Mouse (Mus musculus): Measurements from ENCODE around the gene Hoxd9. TPM values are rescaled to one million over a fixed set of nuclear protein-coding genes. Genes with fewer than 3 reads are reported as not detected.
A peak's percentile ranks its signal among the peaks of the same experiment; 100 is the strongest.

Hoxd9 gene
- polyA plus RNA-seq, 1 experiment from 2014 or later = not detected

DNA sequence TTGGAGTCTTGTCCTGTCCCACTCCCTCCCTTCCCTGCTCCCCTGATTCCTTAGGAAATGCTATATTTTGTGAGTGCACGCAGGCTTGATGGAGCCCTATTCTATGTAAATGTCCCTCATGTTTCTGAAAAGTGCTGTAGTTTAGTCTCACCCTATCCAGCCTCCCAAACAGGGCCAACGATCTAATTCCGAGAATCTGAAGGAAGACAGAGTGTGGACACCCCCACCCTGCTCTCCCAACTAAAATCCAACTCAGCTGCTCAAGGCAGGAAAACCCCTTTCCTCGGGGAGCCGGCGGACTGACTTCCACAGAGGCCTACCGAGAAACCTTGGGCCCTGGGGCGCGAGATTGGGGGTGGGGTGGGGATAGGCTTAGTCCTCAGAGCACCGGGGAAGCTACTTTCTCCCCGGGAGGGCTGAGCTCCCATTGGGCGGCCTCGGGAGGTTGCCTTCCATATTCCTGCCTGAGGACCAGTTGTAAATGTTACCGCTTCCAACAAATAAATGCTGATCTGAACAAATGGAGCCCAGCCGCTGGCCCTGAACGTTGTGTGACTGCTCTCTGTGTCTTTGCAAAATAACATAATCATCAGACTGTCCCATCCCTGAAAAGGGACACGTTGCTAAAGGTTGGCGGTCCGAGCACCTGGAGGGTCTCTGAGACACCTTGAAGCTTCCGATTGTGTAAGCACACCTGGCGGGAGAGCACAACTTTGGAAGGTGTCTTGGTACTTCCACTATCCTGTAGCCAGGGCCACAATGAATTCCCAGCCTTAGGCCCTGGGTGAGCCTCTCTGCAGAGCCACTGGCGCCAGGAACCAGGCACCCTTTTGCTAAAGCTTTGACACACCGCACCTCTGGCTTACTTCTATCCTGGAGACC is 2.4 kb downstream of the Hoxd9 start:
- Histone ChIP-seq H3K4me3 (no peak overlapping the region), H3K27ac (no peak overlapping the region), H3K4me1 (peaks cover 21% of the 10 kb centered on the region), H3K9me3 (no peaks in the 10 kb centered on the region), H3K27me3 (ENCODE audit: poor library complexity, severe bottlenecking) (peaks cover 100% of the 10 kb centered on the region), H3K36me3 (replicated peaks) (no peaks in the 10 kb centered on the region)
- WGBS = 2% methylated on average over 23 of the region's 23 CpGs
- DNase-seq (ENCODE audit: extremely low spot score, low spot score) = peak; percentile 36

DNA sequence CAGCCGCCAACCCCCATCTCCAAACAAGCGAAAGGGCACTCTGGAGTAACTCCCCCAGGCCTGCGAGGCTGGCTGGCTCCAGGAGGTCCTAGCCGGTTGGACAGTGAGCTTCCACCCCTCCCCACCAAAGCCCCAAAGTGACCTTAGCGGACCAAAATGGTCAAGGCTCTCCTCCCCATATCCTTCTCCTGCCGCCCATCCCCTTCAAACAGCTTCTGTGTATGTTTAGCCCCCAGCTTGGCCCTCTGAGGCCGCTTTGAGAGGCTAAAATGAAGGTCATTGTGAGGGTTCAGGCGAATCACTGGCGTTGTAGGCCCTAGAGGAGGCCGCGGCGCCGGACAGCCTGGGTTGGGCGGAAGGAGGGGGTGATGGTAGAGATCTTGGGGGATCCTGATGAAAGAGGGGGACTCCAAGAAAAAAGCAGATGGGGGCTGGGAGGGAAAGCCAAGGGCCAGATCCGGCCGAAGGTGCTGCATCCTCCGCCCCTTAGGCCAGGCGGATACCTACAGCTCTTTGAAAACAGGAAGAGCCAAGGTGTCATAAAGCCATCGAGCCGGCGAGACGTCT is 3.1 kb downstream of the Hoxd9 start:
- Histone ChIP-seq H3K36me3 (replicated peaks) (no peaks in the 10 kb centered on the region), H3K27me3 (ENCODE audit: poor library complexity, severe bottlenecking) (peaks cover 100% of the 10 kb centered on the region), H3K9me3 (no peaks in the 10 kb centered on the region), H3K4me3 (no peak overlapping the region), H3K27ac (no peak overlapping the region), H3K4me1 (peaks cover 29% of the 10 kb centered on the region)
- DNase-seq (ENCODE audit: extremely low spot score, low spot score) = peak; percentile 33
- under 1% methylated on average over 22 of the region's 22 CpGs for WGBS

DNA sequence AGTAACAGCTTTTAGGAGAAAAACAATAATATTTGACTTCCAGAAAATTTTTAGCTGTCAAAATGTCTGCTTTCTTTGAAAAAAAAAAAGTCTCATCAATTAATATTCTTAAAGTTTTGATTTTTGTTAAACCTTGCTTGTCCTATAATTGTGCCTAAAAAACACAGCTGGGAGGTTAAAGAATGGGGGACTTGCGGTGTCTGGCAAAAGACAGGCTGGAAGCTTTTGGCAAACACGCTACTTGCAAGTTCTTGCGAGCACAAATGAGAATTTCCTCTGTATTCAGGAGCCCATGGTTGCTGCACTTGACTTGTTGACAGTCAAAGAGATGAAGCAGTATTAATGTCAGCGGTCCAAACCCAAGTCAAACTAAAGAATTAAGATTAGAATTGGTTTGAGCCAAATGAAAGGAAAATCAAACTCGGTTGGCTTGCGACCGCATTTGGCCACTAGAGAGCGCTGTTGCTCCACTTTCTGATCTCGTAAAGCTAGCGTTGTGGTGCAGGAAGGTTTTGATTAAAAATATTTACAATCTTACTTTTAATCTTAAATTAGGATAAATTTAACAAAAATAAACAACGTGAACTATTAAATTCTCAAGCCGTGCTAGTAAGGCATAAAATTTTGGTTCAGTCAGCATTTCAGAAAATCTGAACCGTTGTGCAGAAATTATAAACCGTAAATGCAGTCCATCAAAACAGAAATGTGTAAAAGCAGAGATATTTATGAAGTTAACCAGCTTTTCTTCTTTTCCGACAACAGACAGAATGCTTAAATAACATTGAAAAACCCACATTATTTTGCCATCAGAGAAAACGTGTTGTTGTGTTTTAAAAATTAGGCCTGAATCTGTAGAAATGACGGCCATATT is 4.7 kb downstream of the Hoxd9 start:
- no peak overlapping the region for H3K4me3 ChIP-seq
- peaks cover 30% of the 10 kb centered on the region for H3K4me1 ChIP-seq
- no peaks in the 10 kb centered on the region for H3K9me3 ChIP-seq
- DNase-seq (ENCODE audit: extremely low spot score, low spot score) = peak; percentile 76
- H3K27ac ChIP-seq = no peak overlapping the region
- H3K27me3 ChIP-seq (ENCODE audit: poor library complexity, severe bottlenecking) = peaks cover 100% of the 10 kb centered on the region
- WGBS = 12% methylated on average over 17 of the region's 17 CpGs
- no peaks in the 10 kb centered on the region for H3K36me3 ChIP-seq (replicated peaks)

DNA sequence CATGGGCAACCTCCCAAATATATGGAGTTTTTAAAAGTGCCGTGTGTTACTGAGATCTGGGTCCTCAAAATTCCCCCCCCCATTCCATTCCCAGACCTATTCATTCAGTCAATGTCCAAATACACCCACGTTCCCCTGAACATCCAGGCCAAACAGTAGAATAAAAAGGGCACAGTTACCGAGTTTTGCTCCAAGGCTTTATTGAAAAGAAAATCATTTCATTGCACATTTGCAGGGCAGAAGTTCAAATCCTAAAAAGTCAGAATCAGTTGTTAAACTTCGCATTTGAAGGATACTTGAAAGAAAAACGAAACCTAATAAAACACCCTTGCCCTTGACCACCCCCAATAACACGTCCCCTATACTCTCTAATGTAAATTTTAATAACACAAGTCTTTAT is 5.3 kb downstream of the Hoxd9 start:
- Histone ChIP-seq H3K36me3 (replicated peaks) (no peaks in the 10 kb centered on the region), H3K4me1 (peaks cover 25% of the 10 kb centered on the region), H3K27ac (no peak overlapping the region), H3K27me3 (ENCODE audit: poor library complexity, severe bottlenecking) (peaks cover 100% of the 10 kb centered on the region), H3K4me3 (no peak overlapping the region), H3K9me3 (no peaks in the 10 kb centered on the region)
- DNase-seq (ENCODE audit: extremely low spot score, low spot score) = no peak
- WGBS = 15% methylated on average over 6 of the region's 6 CpGs

DNA sequence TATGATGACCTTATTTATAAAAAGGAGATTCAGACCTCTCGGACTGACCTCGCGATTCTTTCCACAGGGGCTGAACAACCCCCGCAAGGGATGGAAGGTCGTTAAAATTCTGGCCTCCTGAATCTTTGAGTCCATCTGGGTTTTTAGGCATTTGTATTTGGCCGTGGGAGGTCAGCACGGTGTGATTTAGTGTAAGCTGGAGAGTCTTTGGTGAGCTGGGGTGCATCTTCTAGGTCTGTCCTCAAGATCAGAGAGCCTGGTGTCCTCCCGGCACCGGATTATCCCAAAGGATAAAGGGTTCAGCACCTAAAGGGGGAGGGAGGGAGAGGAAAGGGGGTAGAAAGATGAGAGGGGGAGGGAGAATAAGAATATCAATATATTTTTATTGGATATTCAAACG is 5.8 kb downstream of the Hoxd9 start:
- Histone ChIP-seq H3K9me3 (no peaks in the 10 kb centered on the region), H3K36me3 (replicated peaks) (no peaks in the 10 kb centered on the region), H3K27ac (no peak overlapping the region), H3K27me3 (ENCODE audit: poor library complexity, severe bottlenecking) (peaks cover 100% of the 10 kb centered on the region), H3K4me1 (peaks cover 20% of the 10 kb centered on the region), H3K4me3 (no peak overlapping the region)
- 2% methylated on average over 10 of the region's 10 CpGs for whole genome bisulfite sequencing
- peak; percentile 38 for DNase-seq (ENCODE audit: extremely low spot score, low spot score)

DNA sequence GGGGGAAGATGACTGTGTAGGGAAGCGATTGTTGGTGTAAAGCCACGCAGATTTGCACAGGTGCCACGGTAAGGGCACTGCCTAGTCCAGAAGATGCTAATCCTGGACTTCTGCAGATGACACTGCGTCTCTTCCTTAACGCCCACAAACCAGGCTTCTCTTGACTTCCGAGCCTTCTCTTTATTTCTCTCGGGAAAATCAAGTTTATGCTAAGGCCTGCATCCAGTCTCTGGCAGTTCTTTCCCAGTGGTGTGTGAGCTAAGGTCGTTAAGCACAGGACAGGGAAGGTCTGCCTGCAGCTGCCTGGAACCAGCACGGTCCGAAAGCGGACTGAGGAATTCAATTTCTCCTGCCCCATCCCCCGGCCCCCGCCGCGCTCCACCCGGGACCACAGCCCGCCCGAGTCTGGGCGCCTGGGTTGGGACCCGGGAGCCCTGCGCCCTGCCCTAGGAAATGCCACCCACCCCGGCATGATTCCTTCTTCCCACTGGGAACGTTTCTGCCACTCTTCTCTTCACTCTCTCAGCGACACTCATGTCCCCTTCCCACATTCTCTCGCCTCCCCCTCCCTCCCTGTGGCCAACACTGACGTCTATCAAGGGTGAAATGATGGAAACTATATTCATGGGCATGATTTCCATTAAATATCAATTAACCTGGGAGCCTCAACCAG is 6.3 kb downstream of the Hoxd9 start:
- Histone ChIP-seq H3K27ac (no peak overlapping the region), H3K36me3 (replicated peaks) (no peaks in the 10 kb centered on the region), H3K27me3 (ENCODE audit: poor library complexity, severe bottlenecking) (peaks cover 100% of the 10 kb centered on the region), H3K4me3 (no peak overlapping the region), H3K9me3 (no peaks in the 10 kb centered on the region), H3K4me1 (peaks cover 16% of the 10 kb centered on the region)
- DNase-seq (ENCODE audit: extremely low spot score, low spot score) = peak; percentile 47
- WGBS = 2% methylated on average over 26 of the region's 26 CpGs

DNA sequence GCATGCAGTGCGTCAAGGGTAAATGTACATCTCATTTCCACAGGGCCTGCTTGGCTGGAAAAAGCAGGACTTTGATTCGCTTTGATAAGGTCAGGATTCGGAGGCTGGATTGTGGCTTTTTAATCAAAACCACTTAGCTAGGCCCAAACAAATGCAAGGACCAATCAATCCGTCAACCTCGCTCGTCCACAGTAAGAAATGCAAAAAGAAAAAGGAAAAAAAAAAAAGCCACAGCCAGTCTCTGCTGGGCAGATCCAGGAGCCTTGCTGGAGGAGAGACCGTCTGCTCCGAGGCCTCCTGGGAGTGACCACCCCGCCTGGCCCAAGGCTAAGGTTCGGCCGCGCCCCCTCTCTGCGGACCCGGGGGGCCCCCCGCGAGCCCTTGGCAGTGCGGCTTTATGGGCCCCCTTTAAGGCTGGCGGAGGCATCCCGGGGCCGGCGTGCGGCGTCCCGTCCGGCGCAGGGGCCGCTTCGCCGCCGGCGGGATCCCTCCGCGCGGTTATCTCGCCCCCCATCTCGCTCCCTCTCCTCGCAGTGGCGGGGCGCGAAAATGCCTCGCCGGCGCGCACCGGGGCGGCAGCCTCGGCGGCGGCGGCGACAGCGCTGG is 7.0 kb downstream of the Hoxd9 start, which contains the start of gene Hoxd8:
Gene Hoxd8, plus strand, starts transcription at position 223 of the 606 bp plus-strand sequence.
- no peaks in the 10 kb centered on the region for H3K9me3 ChIP-seq
- peak within 1 kb of the TSS; percentile 46 for H3K4me3 ChIP-seq
- no peak within 1 kb of the TSS for H3K27ac ChIP-seq
- H3K36me3 ChIP-seq (replicated peaks) = no peaks in the 10 kb centered on the region
- H3K4me1 ChIP-seq = peaks cover 16% of the 10 kb centered on the region
- DNase-seq (ENCODE audit: extremely low spot score, low spot score) = peak; percentile 55
- H3K27me3 ChIP-seq (ENCODE audit: poor library complexity, severe bottlenecking) = peaks cover 100% of the 10 kb centered on the region
- WGBS = 0% methylated on average over 39 of the region's 52 CpGs

DNA sequence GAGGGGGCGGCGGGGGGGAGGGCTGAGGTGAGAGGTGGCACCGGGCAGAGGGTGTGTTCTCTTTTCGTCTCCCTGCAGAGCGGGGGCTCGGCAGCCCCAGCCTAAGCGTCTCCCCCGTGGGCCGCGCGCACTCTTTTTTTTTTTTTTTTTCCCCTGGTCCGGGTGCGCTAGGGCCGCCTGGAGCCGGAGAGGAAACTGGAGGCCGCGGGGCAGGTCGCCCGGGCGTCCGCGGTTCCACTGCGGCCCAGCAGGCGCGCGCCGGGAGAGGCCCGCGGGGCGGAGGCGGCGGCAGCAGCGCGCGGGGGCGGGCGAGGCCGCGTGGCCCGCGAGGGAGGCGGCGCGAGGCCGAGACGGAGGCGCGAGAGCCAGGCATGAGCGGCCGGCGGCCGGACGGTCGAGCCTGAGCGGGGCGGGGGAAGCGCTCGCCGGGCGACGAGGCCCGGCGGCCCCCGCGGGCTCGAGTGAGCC is 7.5 kb downstream of the Hoxd9 start:
- DNase-seq (ENCODE audit: extremely low spot score, low spot score) = peak; percentile 51
- WGBS = 5% methylated on average over 65 of the region's 66 CpGs
- Histone ChIP-seq H3K27me3 (ENCODE audit: poor library complexity, severe bottlenecking) (peaks cover 100% of the 10 kb centered on the region), H3K27ac (no peak overlapping the region), H3K4me1 (peaks cover 16% of the 10 kb centered on the region), H3K4me3 (peak overlapping the region; percentile 46), H3K9me3 (no peaks in the 10 kb centered on the region), H3K36me3 (replicated peaks) (no peaks in the 10 kb centered on the region)

DNA sequence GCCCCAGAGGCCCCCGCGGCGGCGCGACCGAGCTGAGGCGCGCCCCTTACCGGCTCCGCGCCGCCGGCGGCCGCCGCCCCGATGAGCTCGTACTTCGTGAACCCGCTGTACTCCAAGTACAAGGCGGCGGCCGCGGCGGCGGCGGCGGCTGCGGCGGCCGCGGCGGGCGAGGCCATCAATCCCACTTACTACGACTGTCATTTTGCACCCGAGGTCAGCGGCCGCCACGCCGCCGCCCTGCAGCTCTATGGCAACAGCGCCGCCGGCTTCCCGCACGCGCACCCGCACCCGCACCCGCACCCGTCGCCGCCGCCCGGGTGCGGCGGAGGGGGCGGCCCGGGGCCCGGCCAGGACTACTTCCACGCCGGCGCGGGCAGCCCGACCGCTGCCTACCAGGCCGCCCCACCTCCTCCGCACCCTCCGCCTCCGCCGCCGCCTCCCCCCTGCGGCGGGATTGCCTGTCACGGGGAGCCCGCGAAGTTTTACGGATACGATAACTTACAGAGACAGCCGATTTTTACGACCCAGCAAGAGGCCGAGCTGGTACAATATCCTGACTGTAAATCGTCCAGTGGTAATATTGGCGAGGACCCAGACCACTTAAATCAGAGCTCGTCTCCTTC is 8.1 kb downstream of the Hoxd9 start:
- no peaks in the 10 kb centered on the region for H3K36me3 ChIP-seq (replicated peaks)
- WGBS = under 1% methylated on average over 71 of the region's 85 CpGs
- peak; percentile 56 for DNase-seq (ENCODE audit: extremely low spot score, low spot score)

DNA sequence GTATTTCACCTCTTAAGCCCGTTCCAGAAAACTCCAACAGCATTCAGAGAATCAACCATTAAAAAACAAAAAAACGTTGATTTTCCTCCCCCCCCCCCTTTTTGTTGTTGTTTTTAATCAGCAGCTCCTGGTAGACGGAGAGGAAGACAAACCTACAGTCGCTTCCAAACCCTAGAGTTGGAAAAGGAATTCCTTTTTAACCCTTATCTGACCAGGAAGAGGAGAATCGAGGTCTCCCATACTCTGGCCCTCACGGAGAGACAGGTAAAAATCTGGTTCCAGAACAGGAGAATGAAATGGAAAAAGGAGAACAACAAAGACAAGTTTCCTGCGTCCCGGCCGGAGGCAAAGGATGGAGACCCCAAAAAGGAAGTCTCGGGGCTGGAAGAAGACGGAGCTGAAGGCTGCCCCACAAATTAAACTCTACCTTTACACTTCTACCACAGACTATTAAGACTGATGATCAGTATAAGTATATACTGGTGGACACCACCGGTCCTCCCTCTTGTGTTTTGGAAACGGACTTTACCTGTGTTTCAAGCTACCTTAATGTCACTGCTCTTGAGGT is 8.9 kb downstream of the Hoxd9 start:
- WGBS = 2% methylated on average over 13 of the region's 13 CpGs

More for the DNA sequence above, 8.1 kb downstream of the Hoxd9 start:
- Histone ChIP-seq H3K27ac (no peak overlapping the region), H3K4me1 (peaks cover 16% of the 10 kb centered on the region), H3K4me3 (peak overlapping the region; percentile 46), H3K27me3 (ENCODE audit: poor library complexity, severe bottlenecking) (peaks cover 100% of the 10 kb centered on the region), H3K9me3 (no peaks in the 10 kb centered on the region)

DNA sequence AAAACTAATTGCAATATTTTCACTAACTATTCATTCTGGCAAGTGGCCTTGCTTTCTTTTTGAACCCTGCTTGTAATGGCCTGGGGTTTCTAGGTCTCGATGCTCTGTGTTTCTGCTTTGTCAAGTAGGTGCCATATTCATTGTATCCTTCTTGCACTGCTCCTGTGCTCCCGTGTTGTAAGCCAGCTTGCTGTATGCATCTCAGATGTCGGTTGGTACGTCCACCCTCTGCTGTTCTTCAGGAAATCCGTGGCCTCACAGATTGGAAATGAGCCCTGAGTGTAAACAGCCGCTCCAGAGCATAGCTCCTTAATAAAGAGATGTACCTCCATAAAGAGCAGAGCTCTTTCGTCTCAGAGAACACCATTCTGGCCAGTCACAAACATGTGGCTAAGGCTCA is 10.1 kb downstream of the Hoxd9 start:
- Histone ChIP-seq H3K4me1 (peaks cover 24% of the 10 kb centered on the region), H3K36me3 (replicated peaks) (no peaks in the 10 kb centered on the region), H3K27ac (no peak overlapping the region), H3K27me3 (ENCODE audit: poor library complexity, severe bottlenecking) (peaks cover 100% of the 10 kb centered on the region), H3K9me3 (no peaks in the 10 kb centered on the region), H3K4me3 (no peak overlapping the region)
- 8% methylated on average over 7 of the region's 7 CpGs for WGBS
- DNase-seq (ENCODE audit: extremely low spot score, low spot score) = no peak

More for the DNA sequence above, 8.9 kb downstream of the Hoxd9 start:
- peaks cover 16% of the 10 kb centered on the region for H3K4me1 ChIP-seq
- peak; percentile 16 for DNase-seq (ENCODE audit: extremely low spot score, low spot score)
- H3K9me3 ChIP-seq = no peaks in the 10 kb centered on the region
- no peak overlapping the region for H3K4me3 ChIP-seq
- no peaks in the 10 kb centered on the region for H3K36me3 ChIP-seq (replicated peaks)
- H3K27ac ChIP-seq = no peak overlapping the region
- H3K27me3 ChIP-seq (ENCODE audit: poor library complexity, severe bottlenecking) = peaks cover 100% of the 10 kb centered on the region
